Mouse (Mus musculus): ENCODE measurements at regions not wholly inside any gene's neighbourhood (a gene's known extent, or its start where the extent isn't known, plus 50 kb on each side); places are given as distances from the start of the nearest gene placed in this dataset.

DNA sequence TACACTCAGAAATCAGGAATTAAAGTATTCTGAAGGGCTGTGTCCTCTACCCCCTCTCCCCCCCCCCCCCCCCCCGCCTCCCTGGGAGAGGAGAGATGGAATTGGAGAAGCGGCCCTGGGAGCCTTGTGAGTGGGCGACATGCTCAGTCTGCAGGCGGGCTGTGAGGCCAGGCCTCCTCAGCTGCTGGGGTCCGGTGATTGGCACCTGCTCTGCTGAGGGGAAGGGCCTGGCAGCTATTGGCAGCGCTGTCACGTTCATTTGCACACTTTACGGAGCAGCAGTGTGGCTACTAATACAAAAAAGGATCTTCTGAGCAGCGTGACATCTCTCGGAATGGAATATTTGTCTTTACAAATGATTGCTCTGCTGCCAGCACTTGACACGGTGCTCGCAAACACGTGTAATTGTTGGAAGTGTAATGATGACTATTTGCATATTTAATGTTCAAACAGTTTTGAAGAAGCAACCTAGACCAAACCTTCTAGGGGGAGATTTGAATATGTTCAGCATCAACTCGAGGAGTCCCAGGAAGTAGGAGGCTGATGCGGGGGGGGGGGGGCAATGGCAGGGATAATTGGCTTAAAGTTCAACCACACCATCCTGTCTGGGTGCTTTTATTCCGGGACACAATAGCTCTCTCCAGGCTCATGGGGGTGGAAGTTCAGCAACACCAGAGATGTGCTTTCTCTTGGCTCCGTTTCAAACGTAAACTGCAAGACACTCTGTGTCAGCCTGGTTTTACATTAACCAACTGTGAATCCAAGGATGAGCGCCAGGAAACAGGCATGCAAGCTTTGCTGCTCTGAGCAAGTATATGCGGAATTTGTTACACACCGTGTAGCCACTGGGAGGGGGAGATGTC, 352.5 kb downstream of the Tmem182 start:
- Histone ChIP-seq H3K27me3 (replicated peaks; ENCODE audit: control insufficient read depth, insufficient read depth, low read length) (no peaks in the 10 kb centered on the region), H3K4me2 (ENCODE audit: low read length) (peak overlapping the region; percentile 44), H3K4me3 (ENCODE audit: low read depth, low read length) (0 out of 2 replicates have a peak overlapping the region, but pooled peaks have one; percentile 8), H3K36me3 (ENCODE audit: control insufficient read depth, insufficient read depth, low read length) (no peaks in the 10 kb centered on the region), H3K9ac (ENCODE audit: low read length) (peak overlapping the region; percentile 45; the same call in 1 of the 2 replicates), H3K9me3 (replicated peaks; ENCODE audit: control insufficient read depth, low read length) (no peaks in the 10 kb centered on the region), H3K27ac (ENCODE audit: low read depth, low read length) (peak overlapping the region; percentile 85), H3K4me1 (ENCODE audit: control insufficient read depth, insufficient read depth, low read length) (peaks cover 32% of the 10 kb centered on the region)
- DNase-seq (ENCODE audit: low spot score) (peak; percentile 91), ATAC-seq (peak; percentile 91)
- WGBS, result 7% methylated on average over 20 of the region's 21 CpGs

DNA sequence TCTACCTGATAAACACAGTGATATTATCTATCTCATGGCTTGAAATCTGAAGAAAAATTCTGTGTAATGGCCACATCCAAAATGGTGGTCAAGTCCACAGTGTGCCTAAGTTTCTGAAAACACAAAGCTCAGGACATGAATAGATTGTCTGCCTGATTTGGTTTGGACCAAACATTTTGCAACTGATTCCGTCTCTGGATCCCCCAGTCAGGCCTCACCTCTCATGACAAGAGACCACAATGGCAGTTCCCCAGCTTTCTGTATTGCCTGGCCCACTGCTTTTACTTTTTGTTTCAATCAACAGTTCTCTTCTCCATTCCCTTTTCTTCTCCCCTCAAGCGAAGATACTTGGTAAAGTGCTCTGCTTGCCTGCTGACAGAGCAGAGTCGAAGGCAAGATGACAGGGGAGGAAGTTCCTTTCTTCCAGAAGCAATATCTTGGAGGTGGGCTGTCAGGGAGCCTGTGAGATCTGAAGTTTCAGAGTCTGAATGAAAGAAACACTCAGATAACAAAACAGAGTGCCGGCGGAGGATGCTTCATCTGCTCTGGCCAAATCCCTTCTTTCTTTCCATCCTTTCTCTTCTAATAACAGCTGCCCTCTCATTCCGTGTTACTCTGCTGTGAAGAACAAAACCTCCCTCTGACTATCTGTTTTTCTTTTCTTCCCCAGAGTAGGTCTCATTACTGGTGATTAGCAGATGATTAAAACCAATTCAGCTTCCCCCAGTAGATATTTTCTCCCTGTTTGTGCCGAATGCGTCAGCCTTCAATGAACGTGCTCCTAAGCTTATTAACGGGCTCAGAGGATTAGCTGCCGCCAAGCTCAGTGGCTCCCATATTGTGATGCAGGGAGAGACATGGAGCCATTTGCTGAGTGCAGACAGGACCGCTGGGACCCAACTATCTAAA, 360.7 kb downstream of the Tmem182 start:
- H3K9me3 ChIP-seq (replicated peaks; ENCODE audit: control insufficient read depth, low read length), result 0 out of 2 replicates have a peak, but pooled peaks cover 2% of the 10 kb centered on the region
- H3K4me1 ChIP-seq (ENCODE audit: control insufficient read depth, insufficient read depth, low read length), result peaks cover 17% of the 10 kb centered on the region; the same call in 1 of the 2 replicates
- H3K27me3 ChIP-seq (replicated peaks; ENCODE audit: control insufficient read depth, insufficient read depth, low read length), result no peaks in the 10 kb centered on the region
- peak overlapping the region; percentile 36 for H3K4me2 ChIP-seq (ENCODE audit: low read length)
- no peak overlapping the region for H3K4me3 ChIP-seq (ENCODE audit: low read depth, low read length)
- no peaks in the 10 kb centered on the region for H3K36me3 ChIP-seq (ENCODE audit: control insufficient read depth, insufficient read depth, low read length)
- H3K27ac ChIP-seq (ENCODE audit: low read depth, low read length), result peak overlapping the region; percentile 86
- ATAC-seq, result peak; percentile 93
- DNase-seq (ENCODE audit: low spot score), result peak; percentile 91
- WGBS, result 2% methylated on average over 12 of the region's 12 CpGs
- peak overlapping the region; percentile 25; the same call in 1 of the 2 replicates for H3K9ac ChIP-seq (ENCODE audit: low read length)

GRCm38 (mm10) chr1:41166787-41167420, 361.5 kb downstream of the Tmem182 start:
- ATAC-seq (peak; percentile 66), DNase-seq (ENCODE audit: low spot score) (no peak)
- WGBS, result 12% methylated on average over 4 of the region's 4 CpGs
- Histone ChIP-seq H3K36me3 (ENCODE audit: control insufficient read depth, insufficient read depth, low read length) (no peaks in the 10 kb centered on the region), H3K9ac (ENCODE audit: low read length) (peak overlapping the region; percentile 25; the same call in 1 of the 2 replicates), H3K4me2 (ENCODE audit: low read length) (peak overlapping the region; percentile 36), H3K27me3 (replicated peaks; ENCODE audit: control insufficient read depth, insufficient read depth, low read length) (no peaks in the 10 kb centered on the region), H3K4me3 (ENCODE audit: low read depth, low read length) (no peak overlapping the region), H3K9me3 (replicated peaks; ENCODE audit: control insufficient read depth, low read length) (0 out of 2 replicates have a peak, but pooled peaks cover 2% of the 10 kb centered on the region), H3K4me1 (ENCODE audit: control insufficient read depth, insufficient read depth, low read length) (peaks cover 17% of the 10 kb centered on the region; the same call in 1 of the 2 replicates), H3K27ac (ENCODE audit: low read depth, low read length) (peak overlapping the region; percentile 86)

GRCm38 (mm10) chr1:41186991-41187390, 381.6 kb downstream of the Tmem182 start:
- Histone ChIP-seq H3K9ac (ENCODE audit: low read length) (no peak overlapping the region), H3K4me3 (ENCODE audit: low read depth, low read length) (no peak overlapping the region), H3K36me3 (ENCODE audit: control insufficient read depth, insufficient read depth, low read length) (no peaks in the 10 kb centered on the region), H3K4me1 (ENCODE audit: control insufficient read depth, insufficient read depth, low read length) (no peaks in the 10 kb centered on the region), H3K9me3 (replicated peaks; ENCODE audit: control insufficient read depth, low read length) (no peaks in the 10 kb centered on the region), H3K4me2 (ENCODE audit: low read length) (no peak overlapping the region), H3K27ac (ENCODE audit: low read depth, low read length) (no peak overlapping the region), H3K27me3 (replicated peaks; ENCODE audit: control insufficient read depth, insufficient read depth, low read length) (no peaks in the 10 kb centered on the region)
- WGBS, result 92% methylated on average over 6 of the region's 6 CpGs
- ATAC-seq (no peak), DNase-seq (ENCODE audit: low spot score) (no peak)

DNA sequence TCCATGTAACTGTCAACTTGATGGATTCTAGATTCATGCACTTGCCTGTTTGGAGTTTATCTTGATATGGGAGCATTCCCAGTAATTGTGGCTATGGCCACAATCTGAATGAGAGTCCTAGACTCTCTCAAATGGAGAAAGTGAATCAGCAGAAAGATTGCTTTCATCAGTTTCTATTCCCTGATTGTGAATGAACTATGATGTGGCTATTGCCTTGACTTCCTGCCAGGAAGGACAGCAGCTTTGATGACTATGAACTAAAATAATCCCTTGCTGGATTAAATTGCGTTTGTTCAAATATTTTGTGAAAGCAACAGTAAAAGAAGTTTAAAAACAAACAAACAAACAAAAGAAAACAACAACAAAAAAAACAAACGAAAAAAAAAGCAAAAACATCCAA, 407.5 kb downstream of the Tmem182 start:
- Histone ChIP-seq H3K27me3 (replicated peaks; ENCODE audit: control insufficient read depth, insufficient read depth, low read length) (no peaks in the 10 kb centered on the region), H3K36me3 (ENCODE audit: control insufficient read depth, insufficient read depth, low read length) (no peaks in the 10 kb centered on the region), H3K9me3 (replicated peaks; ENCODE audit: control insufficient read depth, low read length) (no peaks in the 10 kb centered on the region), H3K9ac (ENCODE audit: low read length) (no peak overlapping the region), H3K4me2 (ENCODE audit: low read length) (no peak overlapping the region), H3K27ac (ENCODE audit: low read depth, low read length) (no peak overlapping the region), H3K4me3 (ENCODE audit: low read depth, low read length) (no peak overlapping the region), H3K4me1 (ENCODE audit: control insufficient read depth, insufficient read depth, low read length) (no peaks in the 10 kb centered on the region)
- ATAC-seq (no peak), DNase-seq (ENCODE audit: low spot score) (no peak)
- 88% methylated on average over 2 of the region's 2 CpGs for WGBS

DNA sequence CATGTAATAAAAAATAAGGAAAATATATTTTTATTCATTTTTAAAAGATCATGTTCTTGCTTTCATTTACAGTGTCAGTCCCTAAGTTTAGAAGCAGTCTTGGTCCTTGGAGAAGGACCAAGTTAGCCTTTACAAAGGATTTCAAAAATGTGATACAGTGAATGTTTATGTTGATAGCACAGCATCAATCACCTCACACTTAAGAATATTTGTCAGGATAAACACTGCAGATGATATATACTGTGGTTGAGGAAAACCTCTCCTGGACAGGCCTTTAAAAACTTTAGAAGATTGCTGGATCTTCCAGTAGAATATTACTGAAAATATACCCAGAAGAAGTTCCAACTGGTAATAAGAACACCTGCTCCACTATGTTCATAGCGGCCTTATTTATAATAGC, 420.4 kb downstream of the Tmem182 start:
- ATAC-seq, result no peak
- no peak overlapping the region for H3K4me2 ChIP-seq (ENCODE audit: low read length)
- H3K27ac ChIP-seq (ENCODE audit: low read depth, low read length), result no peak overlapping the region
- no peak overlapping the region for H3K4me3 ChIP-seq (ENCODE audit: low read depth, low read length)
- 94% methylated on average over 1 of the region's 1 CpGs for WGBS
- no peaks in the 10 kb centered on the region for H3K9me3 ChIP-seq (replicated peaks; ENCODE audit: control insufficient read depth, low read length)
- H3K27me3 ChIP-seq (replicated peaks; ENCODE audit: control insufficient read depth, insufficient read depth, low read length), result no peaks in the 10 kb centered on the region
- H3K36me3 ChIP-seq (ENCODE audit: control insufficient read depth, insufficient read depth, low read length), result no peaks in the 10 kb centered on the region
- no peaks in the 10 kb centered on the region for H3K4me1 ChIP-seq (ENCODE audit: control insufficient read depth, insufficient read depth, low read length)
- no peak for DNase-seq (ENCODE audit: low spot score)
- no peak overlapping the region for H3K9ac ChIP-seq (ENCODE audit: low read length)

DNA sequence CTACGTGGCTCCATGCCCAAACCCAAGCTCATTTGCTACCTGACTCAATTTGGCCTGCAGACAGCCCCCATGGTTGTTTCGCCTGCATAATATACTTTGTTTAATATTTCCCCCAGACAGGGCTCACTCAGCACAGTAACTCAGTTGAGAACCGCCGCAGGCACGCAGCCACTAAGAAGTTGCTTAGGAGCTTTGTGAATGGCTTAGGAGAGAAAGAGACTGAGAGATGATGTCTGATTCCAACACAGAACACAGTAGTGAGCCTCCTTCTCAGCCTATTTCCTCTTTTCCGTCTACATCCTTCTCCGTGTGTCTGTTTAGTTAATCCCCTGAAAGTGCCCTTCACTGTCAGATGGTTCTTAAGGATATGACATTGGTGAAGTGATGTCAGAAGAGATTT, 429.9 kb downstream of the Tmem182 start:
- H3K4me2 ChIP-seq (ENCODE audit: low read length), result no peak overlapping the region
- WGBS, result 74% methylated on average over 7 of the region's 7 CpGs
- no peak overlapping the region for H3K9ac ChIP-seq (ENCODE audit: low read length)
- no peak overlapping the region for H3K4me3 ChIP-seq (ENCODE audit: low read depth, low read length)
- no peaks in the 10 kb centered on the region for H3K27me3 ChIP-seq (replicated peaks; ENCODE audit: control insufficient read depth, insufficient read depth, low read length)
- ATAC-seq (no peak), DNase-seq (ENCODE audit: low spot score) (no peak)
- H3K36me3 ChIP-seq (ENCODE audit: control insufficient read depth, insufficient read depth, low read length), result no peaks in the 10 kb centered on the region
- H3K4me1 ChIP-seq (ENCODE audit: control insufficient read depth, insufficient read depth, low read length), result no peaks in the 10 kb centered on the region
- no peak overlapping the region for H3K27ac ChIP-seq (ENCODE audit: low read depth, low read length)
- no peaks in the 10 kb centered on the region for H3K9me3 ChIP-seq (replicated peaks; ENCODE audit: control insufficient read depth, low read length)

- Histone ChIP-seq H3K9ac (ENCODE audit: low read length) (no peak overlapping the region), H3K9me3 (replicated peaks; ENCODE audit: control insufficient read depth, low read length) (no peaks in the 10 kb centered on the region), H3K27ac (ENCODE audit: low read depth, low read length) (no peak overlapping the region), H3K4me2 (ENCODE audit: low read length) (no peak overlapping the region), H3K4me3 (ENCODE audit: low read depth, low read length) (no peak overlapping the region), H3K4me1 (ENCODE audit: control insufficient read depth, insufficient read depth, low read length) (no peaks in the 10 kb centered on the region), H3K27me3 (replicated peaks; ENCODE audit: control insufficient read depth, insufficient read depth, low read length) (no peaks in the 10 kb centered on the region), H3K36me3 (ENCODE audit: control insufficient read depth, insufficient read depth, low read length) (no peaks in the 10 kb centered on the region)
- 58% methylated on average over 6 of the region's 6 CpGs for WGBS
- DNase-seq (ENCODE audit: low spot score) (peak; percentile 17), ATAC-seq (no peak)
Observed at GRCm38 (mm10) chr1:41243000-41243399, 437.6 kb downstream of the Tmem182 start.
